Comparison of ENCODE assay signal across 17 mouse cellular contexts in the genomic region with DNA sequence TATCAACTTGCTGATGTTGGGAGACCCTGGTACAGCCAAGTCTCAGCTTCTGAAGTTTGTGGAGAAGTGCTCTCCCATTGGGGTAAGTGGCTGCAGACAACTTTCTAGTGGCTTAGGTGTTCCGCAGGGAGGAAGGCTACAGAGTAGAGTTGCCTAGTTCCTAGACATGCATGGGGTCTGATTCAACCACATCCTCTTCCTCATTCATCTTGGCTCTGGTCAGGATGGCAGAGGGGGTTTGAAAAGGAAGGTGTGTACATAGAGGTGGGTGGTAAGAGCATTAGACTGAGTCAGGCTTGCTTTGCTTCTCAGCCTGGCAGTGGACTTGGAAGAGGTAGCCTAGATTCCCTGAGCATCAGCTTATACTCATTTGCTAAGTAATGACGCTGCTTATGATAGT.
"Had no signal": no experiment of that assay in that cellular context is flagged by ENCODE, and none has a peak within 500 bp of the region (broad histone marks: within the 10 kb centered on the region; RNA-seq: fewer than 3 reads in every experiment).

No protein-coding gene starts in this region.

- ATAC-seq: hindbrain, embryonic 16.5 days; inflammation-experienced regulatory T-cells, adult 6 months; intestine, embryonic 15.5 days; intestine, postnatal 0 days; liver, embryonic 12.5 days had no signal

- DNase-seq: gastrocnemius, postnatal 14 days; gastrocnemius, postnatal 36 days; heart, adult 18-20 months; heart, postnatal 10 days; heart, postnatal 36 days; kidney, adult 18-20 months; kidney, adult 8-10 months; kidney, postnatal 10 days; kidney, postnatal 25 days; kidney, postnatal 4 days; layer of hippocampus, postnatal 36 days; liver had no signal
